Mouse (Mus musculus): ENCODE data around the gene Me3. TPM values are rescaled to one million over a fixed set of nuclear protein-coding genes. Genes with fewer than 3 reads are reported as not detected.

The Me3 gene
- polyA plus RNA-seq, 1 experiment: 0.44 TPM

DNA sequence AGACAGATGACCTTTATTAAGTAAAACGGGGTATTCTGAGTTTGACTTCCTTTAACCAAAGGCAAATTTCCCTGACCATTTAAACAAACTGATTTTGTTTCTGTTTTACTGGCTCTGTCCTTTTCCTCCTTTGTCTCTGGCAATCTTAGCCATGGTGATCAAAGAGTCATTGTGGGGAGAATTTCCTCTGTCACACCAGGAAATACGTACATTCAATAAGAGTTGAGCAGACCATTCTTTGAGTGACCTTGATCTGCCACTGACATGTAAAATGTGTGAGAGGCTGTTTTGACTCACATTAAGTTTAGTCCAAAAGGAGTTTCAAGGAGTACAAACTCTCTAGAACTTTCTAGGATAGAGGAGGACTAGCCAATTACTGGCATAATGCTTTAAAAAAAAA is 117.0 kb downstream of the Me3 start:
- DNase-seq (ENCODE audit: low read depth in 1 of 2, low spot score in 2 of 2): no peak
- no peak overlapping the region for H3K27ac ChIP-seq (ENCODE audit: insufficient read depth, low read length)
- H3K4me3 ChIP-seq (ENCODE audit: extremely low read depth, insufficient read depth, insufficient read length): no peak overlapping the region
- 48% methylated on average over 2 of the region's 2 CpGs for WGBS
- no peaks in the 10 kb centered on the region for H3K27me3 ChIP-seq (ENCODE audit: control insufficient read depth, insufficient read depth, low read length)
- TF ChIP-seq CTCF (IDR thresholded peaks at IDR 0.05; ENCODE audit: extremely low read depth, insufficient read depth, insufficient read length, insufficient replicate concordance) (no peak), POLR2A (IDR thresholded peaks at IDR 0.05; ENCODE audit: low read depth, low read length) (no peak)
- H3K4me1 ChIP-seq (ENCODE audit: control insufficient read depth, insufficient read depth, insufficient read length): no peaks in the 10 kb centered on the region
- no peaks in the 10 kb centered on the region for H3K36me3 ChIP-seq (ENCODE audit: control insufficient read depth, insufficient read depth, low read length)

DNA sequence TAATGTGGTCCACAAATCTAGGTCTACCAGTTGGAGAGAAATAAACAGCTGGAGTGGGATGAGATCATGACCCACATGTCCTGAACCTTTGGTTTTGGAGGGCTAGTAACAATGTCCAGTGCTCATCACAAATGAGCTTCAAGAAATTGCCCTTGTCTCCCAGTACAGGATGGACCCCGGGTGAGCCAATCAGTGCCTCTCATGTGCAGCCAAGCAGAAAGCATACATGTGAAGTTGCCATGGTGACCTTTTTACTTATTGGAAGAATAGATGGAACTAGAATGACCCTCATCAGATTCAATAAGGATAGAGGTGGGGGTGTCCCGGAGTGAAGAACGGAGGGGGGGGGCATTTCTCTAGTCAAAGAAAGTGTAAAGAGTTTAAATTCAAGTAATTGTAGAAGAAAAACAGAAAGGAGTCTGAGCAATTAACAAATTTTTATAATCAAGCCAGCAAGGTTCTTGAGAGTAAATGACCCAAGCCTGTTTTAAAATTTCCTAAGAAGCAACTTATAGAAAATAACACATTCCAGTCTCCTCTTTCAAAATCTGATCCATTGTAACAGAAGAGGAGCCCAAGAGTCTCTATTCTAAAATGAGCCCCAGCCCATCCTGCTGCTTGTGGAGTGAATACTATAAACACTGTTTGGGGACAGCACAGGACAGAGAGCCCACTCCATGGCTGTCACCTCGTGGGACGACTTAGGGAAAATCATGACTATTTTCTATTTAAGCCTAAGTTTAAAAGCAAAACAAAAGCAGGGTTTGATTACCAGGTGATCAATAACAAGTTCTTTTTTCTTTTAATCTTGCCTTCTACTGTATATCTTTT is 134.7 kb downstream of the Me3 start:
- DNase-seq (ENCODE audit: low read depth in 1 of 2, low spot score in 2 of 2): no peak
- WGBS: 85% methylated on average over 5 of the region's 5 CpGs
- Histone ChIP-seq H3K36me3 (ENCODE audit: control insufficient read depth, insufficient read depth, low read length) (no peaks in the 10 kb centered on the region), H3K4me1 (ENCODE audit: control insufficient read depth, insufficient read depth, insufficient read length) (no peaks in the 10 kb centered on the region), H3K4me3 (ENCODE audit: extremely low read depth, insufficient read depth, insufficient read length) (no peak overlapping the region), H3K27ac (ENCODE audit: insufficient read depth, low read length) (no peak overlapping the region), H3K27me3 (ENCODE audit: control insufficient read depth, insufficient read depth, low read length) (no peaks in the 10 kb centered on the region)
- TF ChIP-seq POLR2A (IDR thresholded peaks at IDR 0.05; ENCODE audit: low read depth, low read length) (no peak), CTCF (IDR thresholded peaks at IDR 0.05; ENCODE audit: extremely low read depth, insufficient read depth, insufficient read length, insufficient replicate concordance) (no peak)

GRCm38 (mm10) chr7:89769106-89769896 is 137.1 kb downstream of the Me3 start:
- no peak for TF ChIP-seq CTCF (IDR thresholded peaks at IDR 0.05; ENCODE audit: extremely low read depth, insufficient read depth, insufficient read length, insufficient replicate concordance)
- TF ChIP-seq POLR2A (IDR thresholded peaks at IDR 0.05; ENCODE audit: low read depth, low read length): no peak
- H3K36me3 ChIP-seq (ENCODE audit: control insufficient read depth, insufficient read depth, low read length): no peaks in the 10 kb centered on the region
- H3K27ac ChIP-seq (ENCODE audit: insufficient read depth, low read length): no peak overlapping the region
- no peaks in the 10 kb centered on the region for H3K27me3 ChIP-seq (ENCODE audit: control insufficient read depth, insufficient read depth, low read length)
- DNase-seq (ENCODE audit: low read depth in 1 of 2, low spot score in 2 of 2): no peak
- WGBS: 51% methylated on average over 9 of the region's 9 CpGs
- no peak overlapping the region for H3K4me3 ChIP-seq (ENCODE audit: extremely low read depth, insufficient read depth, insufficient read length)
- H3K4me1 ChIP-seq (ENCODE audit: control insufficient read depth, insufficient read depth, insufficient read length): no peaks in the 10 kb centered on the region

DNA sequence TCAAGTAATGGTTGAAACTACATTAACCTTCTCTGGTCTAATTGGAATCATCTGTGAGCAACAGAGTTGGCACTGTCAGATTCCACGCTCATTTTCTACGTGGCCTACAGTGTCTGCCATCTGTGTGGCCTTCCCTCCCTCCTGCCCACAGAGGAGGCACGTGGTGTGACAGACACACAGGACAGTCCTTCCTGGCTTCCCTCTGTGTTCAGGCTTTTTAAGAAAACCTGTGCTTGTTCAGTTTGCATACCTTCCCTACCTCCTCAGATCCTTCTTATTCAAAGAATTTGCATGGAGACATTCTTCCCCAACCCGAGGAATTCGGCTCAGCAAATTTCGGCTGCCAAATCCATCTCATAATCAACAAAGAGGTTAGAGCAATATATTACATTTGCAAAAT is 137.8 kb downstream of the Me3 start:
- H3K27ac ChIP-seq (ENCODE audit: insufficient read depth, low read length): no peak overlapping the region
- WGBS: 75% methylated on average over 6 of the region's 6 CpGs
- no peaks in the 10 kb centered on the region for H3K4me1 ChIP-seq (ENCODE audit: control insufficient read depth, insufficient read depth, insufficient read length)
- TF ChIP-seq CTCF (IDR thresholded peaks at IDR 0.05; ENCODE audit: extremely low read depth, insufficient read depth, insufficient read length, insufficient replicate concordance) (no peak), POLR2A (IDR thresholded peaks at IDR 0.05; ENCODE audit: low read depth, low read length) (no peak)
- H3K27me3 ChIP-seq (ENCODE audit: control insufficient read depth, insufficient read depth, low read length): no peaks in the 10 kb centered on the region
- no peak for DNase-seq (ENCODE audit: low read depth in 1 of 2, low spot score in 2 of 2)
- no peaks in the 10 kb centered on the region for H3K36me3 ChIP-seq (ENCODE audit: control insufficient read depth, insufficient read depth, low read length)
- no peak overlapping the region for H3K4me3 ChIP-seq (ENCODE audit: extremely low read depth, insufficient read depth, insufficient read length)

- 90% methylated on average over 5 of the region's 5 CpGs for WGBS
- no peak for DNase-seq (ENCODE audit: low read depth in 1 of 2, low spot score in 2 of 2)
- Histone ChIP-seq H3K4me3 (ENCODE audit: extremely low read depth, insufficient read depth, insufficient read length) (no peak overlapping the region), H3K27me3 (ENCODE audit: control insufficient read depth, insufficient read depth, low read length) (no peaks in the 10 kb centered on the region), H3K4me1 (ENCODE audit: control insufficient read depth, insufficient read depth, insufficient read length) (no peaks in the 10 kb centered on the region), H3K36me3 (ENCODE audit: control insufficient read depth, insufficient read depth, low read length) (no peaks in the 10 kb centered on the region), H3K27ac (ENCODE audit: insufficient read depth, low read length) (no peak overlapping the region)
- TF ChIP-seq POLR2A (IDR thresholded peaks at IDR 0.05; ENCODE audit: low read depth, low read length) (no peak), CTCF (IDR thresholded peaks at IDR 0.05; ENCODE audit: extremely low read depth, insufficient read depth, insufficient read length, insufficient replicate concordance) (no peak)
Measured at GRCm38 (mm10) chr7:89772906-89773305, 140.7 kb downstream of the Me3 start.

DNA sequence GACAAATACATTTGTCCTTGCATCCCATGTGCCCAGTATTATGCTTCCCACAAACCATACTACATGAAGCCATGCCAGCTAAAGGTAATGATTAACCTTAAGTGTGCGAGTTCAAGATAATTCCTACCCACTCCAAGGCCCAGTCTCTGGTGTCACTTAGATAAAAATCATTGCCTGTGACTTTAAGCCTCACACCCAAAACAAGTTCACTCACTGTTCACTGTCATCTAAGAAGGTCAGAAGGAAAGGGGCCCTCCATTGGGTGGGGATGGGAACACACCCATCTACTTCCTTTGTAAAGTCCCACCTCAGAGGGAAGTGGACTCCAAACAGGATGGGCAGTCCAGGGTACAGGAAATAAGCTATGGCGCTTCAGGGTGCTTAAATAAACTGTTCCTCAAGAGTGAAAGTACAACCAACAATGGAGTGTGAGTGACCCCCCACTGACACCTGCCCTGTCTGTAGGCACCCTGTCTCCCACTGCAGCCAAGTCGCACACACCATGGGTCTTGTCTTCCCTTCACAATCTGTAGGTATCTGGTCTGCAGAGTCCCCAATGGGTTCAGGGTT is 141.2 kb downstream of the Me3 start:
- H3K27ac ChIP-seq (ENCODE audit: insufficient read depth, low read length): no peak overlapping the region
- H3K27me3 ChIP-seq (ENCODE audit: control insufficient read depth, insufficient read depth, low read length): no peaks in the 10 kb centered on the region
- no peak for DNase-seq (ENCODE audit: low read depth in 1 of 2, low spot score in 2 of 2)
- WGBS: 82% methylated on average over 3 of the region's 3 CpGs
- TF ChIP-seq CTCF (IDR thresholded peaks at IDR 0.05; ENCODE audit: extremely low read depth, insufficient read depth, insufficient read length, insufficient replicate concordance) (no peak), POLR2A (IDR thresholded peaks at IDR 0.05; ENCODE audit: low read depth, low read length) (no peak)
- no peak overlapping the region for H3K4me3 ChIP-seq (ENCODE audit: extremely low read depth, insufficient read depth, insufficient read length)
- H3K36me3 ChIP-seq (ENCODE audit: control insufficient read depth, insufficient read depth, low read length): no peaks in the 10 kb centered on the region
- H3K4me1 ChIP-seq (ENCODE audit: control insufficient read depth, insufficient read depth, insufficient read length): no peaks in the 10 kb centered on the region
